Mouse (Mus musculus) monocyte, adult 5-6 weeks (primary cell): ENCODE data around the gene Gm49396. TPM values are rescaled to one million over a fixed set of nuclear protein-coding genes. Genes with fewer than 3 reads are reported as not detected.

ENCODE experiments used
- ATAC-seq: fragments of 153-309, 156-312 bp; replicated peaks from 2 replicates; pipeline ENCODE4 v1.8.0; 2017; ENCODE audit warnings: mild to moderate bottlenecking; ENCODE audit not compliant: low TSS enrichment, insufficient number of reproducible peaks, severe bottlenecking, poor library complexity, low FRiP score
- total RNA-seq: library from RNA; stranded (forward); fragments of 200-1000, 200-491, 200-594 nt; gene quantifications from 3 replicates; pipeline ENCODE4 v1.2.3, GENCODE M21; 2017

The Gm49396 gene
- total RNA-seq, 1 experiment from 2014 or later: 11.1 TPM

GRCm38 (mm10) chr7:30551445-30552101 lies 11.6 kb upstream of the Gm49396 start:
- ATAC-seq: peak; percentile 29; the same call in 1 of the 2 replicates

GRCm38 (mm10) chr7:30552102-30553020 lies 10.8 kb upstream of the Gm49396 start, which contains the start of the genes Hspb6 and Proser3:
TSS of gene Hspb6 (plus strand) at chr7:30552178.
TSS of gene Proser3 (minus strand) at chr7:30552299.
- ATAC-seq: peak; percentile 90

- ATAC-seq: no peak
Observed at GRCm38 (mm10) chr7:30553021-30553589, 10.0 kb upstream of the Gm49396 start.

GRCm38 (mm10) chr7:30553810-30554584 lies 9.1 kb upstream of the Gm49396 start:
- ATAC-seq: no peak

- ATAC-seq: no peak
Observed at GRCm38 (mm10) chr7:30556894-30557536, 6.1 kb upstream of the Gm49396 start.

- no peak for ATAC-seq
Observed at GRCm38 (mm10) chr7:30557901-30558514, 5.1 kb upstream of the Gm49396 start.

- no peak for ATAC-seq
Observed at GRCm38 (mm10) chr7:30558656-30559442, 4.3 kb upstream of the Gm49396 start.

- peak; percentile 77 for ATAC-seq
Observed at GRCm38 (mm10) chr7:30559443-30559954, 3.6 kb upstream of the Gm49396 start, which contains the start of gene Lin37. TSS of gene Lin37 (minus strand) at chr7:30559838.

GRCm38 (mm10) chr7:30560296-30560695 lies 2.8 kb upstream of the Gm49396 start:
- no peak for ATAC-seq

GRCm38 (mm10) chr7:30562526-30563116 lies 523 bp upstream of the Gm49396 start:
- no peak for ATAC-seq

- no peak for ATAC-seq
Observed at GRCm38 (mm10) chr7:30563906-30564280, 749 bp downstream of the Gm49396 start.

- no peak for ATAC-seq
Observed at GRCm38 (mm10) chr7:30564970-30565571, 1.9 kb downstream of the Gm49396 start, which contains the start of gene Igflr1. TSS of gene Igflr1 (plus strand) at chr7:30565427.

- no peak for ATAC-seq
Observed at GRCm38 (mm10) chr7:30566033-30566432, 2.9 kb downstream of the Gm49396 start.

GRCm38 (mm10) chr7:30567555-30567954 lies 4.4 kb downstream of the Gm49396 start:
- ATAC-seq: no peak

- ATAC-seq: no peak
Observed at GRCm38 (mm10) chr7:30572389-30572788, 9.2 kb downstream of the Gm49396 start.

- ATAC-seq: no peak
Observed at GRCm38 (mm10) chr7:30572969-30573368, 9.8 kb downstream of the Gm49396 start.
